Mouse (Mus musculus): ENCODE measurements at regions not wholly inside any gene's neighbourhood (a gene's known extent, or its start where the extent isn't known, plus 50 kb on each side); places are given as distances from the start of the nearest gene placed in this dataset.

DNA sequence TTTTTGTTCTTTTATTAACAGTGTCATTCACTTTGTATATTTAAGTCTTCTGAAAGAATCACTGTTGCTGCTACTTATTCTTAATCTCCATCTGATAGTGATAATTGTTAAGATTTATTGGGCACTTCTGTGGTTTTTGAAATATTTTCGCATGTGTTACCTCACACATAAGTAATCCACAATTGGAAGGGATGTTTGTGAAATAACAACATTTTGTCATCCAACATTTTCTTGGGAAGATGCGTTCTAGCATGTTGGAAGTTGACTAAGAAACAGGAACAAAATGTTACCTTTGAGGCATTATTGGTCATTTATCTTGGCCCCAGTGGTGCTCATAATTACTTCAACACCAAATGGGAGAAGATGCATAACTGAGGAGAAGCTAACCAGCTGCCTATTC lies 323.4 kb upstream of the Btbd3 start:
- TF ChIP-seq POLR2A (IDR thresholded peaks at IDR 0.05; ENCODE audit: low read depth, low read length) (no peak), CTCF (IDR thresholded peaks at IDR 0.05; ENCODE audit: extremely low read depth, insufficient read length, insufficient replicate concordance, low read depth, low read length) (no peak)
